Mouse (Mus musculus): ENCODE measurements around the gene Treh. TPM values are rescaled to one million over a fixed set of nuclear protein-coding genes. Genes with fewer than 3 reads are reported as not detected.

The Treh gene
- polyA plus RNA-seq, 1 experiment from 2014 or later = not detected

DNA sequence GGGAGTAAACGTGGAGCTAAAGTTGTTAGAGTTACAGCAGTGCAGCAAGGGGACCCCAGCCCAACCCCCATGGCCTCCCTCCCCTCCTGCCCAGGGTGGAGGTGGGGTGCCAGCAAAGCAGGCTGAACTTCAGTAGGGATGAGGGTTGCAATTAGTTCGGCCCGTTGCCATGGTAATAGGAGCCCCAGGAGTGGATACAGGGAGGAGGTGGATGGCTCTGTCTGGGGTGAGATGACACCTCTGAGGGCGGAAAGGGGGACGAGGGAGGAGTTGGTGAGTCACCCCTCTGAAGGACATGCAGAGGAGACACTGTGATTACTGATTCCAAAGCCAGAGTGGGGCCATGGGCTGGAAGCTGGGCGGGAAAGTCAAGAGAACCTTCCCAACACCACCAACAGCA, 35.9 kb downstream of the Treh start:
- Histone ChIP-seq H3K4me3 (ENCODE audit: low read depth, low read length) (peak overlapping the region; percentile 44), H3K9ac (peak overlapping the region; percentile 53), H3K4me2 (peak overlapping the region; percentile 70), H3K4me1 (ENCODE audit: insufficient read depth) (peaks cover 4% of the 10 kb centered on the region; the same call in 1 of the 2 replicates), H3K9me3 (ENCODE audit: low read depth, low read length) (no peaks in the 10 kb centered on the region), H3K27ac (ENCODE audit: low read depth) (no peak overlapping the region; the same call in 1 of the 2 replicates), H3K27me3 (ENCODE audit: insufficient read depth, low read length) (no peaks in the 10 kb centered on the region), H3K36me3 (ENCODE audit: insufficient read depth) (peaks cover 64% of the 10 kb centered on the region)
- no peak for TF ChIP-seq CTCF (IDR thresholded peaks at IDR 0.05; ENCODE audit: low read depth)
- WGBS = 18% methylated on average over 6 of the region's 6 CpGs
- DNase-seq (no peak), ATAC-seq (ENCODE audit: insufficient read depth) (peak; percentile 25)

DNA sequence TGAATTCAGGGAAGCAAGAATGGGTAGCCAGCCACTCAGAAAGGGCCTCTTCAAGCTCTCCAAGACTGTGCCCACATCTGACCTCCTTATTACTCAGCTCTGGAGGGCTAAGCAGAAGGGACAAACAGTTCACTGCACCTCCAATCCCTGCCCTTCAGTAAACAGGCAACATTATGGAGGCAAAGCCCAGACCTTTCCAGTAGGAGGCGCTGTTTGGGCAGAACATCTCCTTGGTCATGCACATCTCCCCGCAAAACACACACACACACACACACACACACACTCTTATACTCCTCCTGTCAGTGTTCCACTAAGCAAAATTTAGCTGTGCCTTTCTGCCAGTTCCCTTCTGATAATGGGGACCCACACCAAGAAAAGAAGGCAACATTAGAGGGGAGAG, 36.6 kb downstream of the Treh start:
- ATAC-seq (ENCODE audit: insufficient read depth) (no peak), DNase-seq (peak; percentile 63)
- H3K36me3 ChIP-seq (ENCODE audit: insufficient read depth) = peaks cover 64% of the 10 kb centered on the region
- peak; percentile 70 for TF ChIP-seq CTCF (IDR thresholded peaks at IDR 0.05; ENCODE audit: low read depth)
- no peak overlapping the region for H3K4me2 ChIP-seq
- H3K4me1 ChIP-seq (ENCODE audit: insufficient read depth) = peaks cover 4% of the 10 kb centered on the region; the same call in 1 of the 2 replicates
- H3K9me3 ChIP-seq (ENCODE audit: low read depth, low read length) = no peaks in the 10 kb centered on the region
- 67% methylated on average over 2 of the region's 2 CpGs for WGBS
- H3K27ac ChIP-seq (ENCODE audit: low read depth) = no peak overlapping the region
- no peak overlapping the region for H3K9ac ChIP-seq
- no peaks in the 10 kb centered on the region for H3K27me3 ChIP-seq (ENCODE audit: insufficient read depth, low read length)
- H3K4me3 ChIP-seq (ENCODE audit: low read depth, low read length) = no peak overlapping the region

DNA sequence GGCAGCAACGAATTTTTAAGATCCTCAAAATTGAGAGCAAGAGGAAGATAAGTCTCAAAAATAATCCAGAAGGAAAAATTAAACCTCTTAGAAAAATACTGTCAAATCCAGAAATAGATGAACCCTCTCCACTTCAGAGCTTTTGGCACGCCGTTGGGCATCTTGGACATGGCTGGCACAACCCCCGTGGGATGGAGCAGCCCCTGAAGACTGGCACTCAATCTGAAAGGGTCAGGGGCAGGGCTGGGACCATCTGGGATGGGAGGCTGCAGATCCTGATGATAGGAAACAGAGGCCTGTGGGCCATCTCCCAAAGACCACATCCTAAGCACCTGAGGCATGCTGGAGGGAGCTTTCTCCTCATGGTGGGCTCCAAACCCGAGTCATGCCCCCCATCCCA, 37.2 kb downstream of the Treh start:
- 69% methylated on average over 5 of the region's 5 CpGs for WGBS
- TF ChIP-seq CTCF (IDR thresholded peaks at IDR 0.05; ENCODE audit: low read depth) = no peak

DNA sequence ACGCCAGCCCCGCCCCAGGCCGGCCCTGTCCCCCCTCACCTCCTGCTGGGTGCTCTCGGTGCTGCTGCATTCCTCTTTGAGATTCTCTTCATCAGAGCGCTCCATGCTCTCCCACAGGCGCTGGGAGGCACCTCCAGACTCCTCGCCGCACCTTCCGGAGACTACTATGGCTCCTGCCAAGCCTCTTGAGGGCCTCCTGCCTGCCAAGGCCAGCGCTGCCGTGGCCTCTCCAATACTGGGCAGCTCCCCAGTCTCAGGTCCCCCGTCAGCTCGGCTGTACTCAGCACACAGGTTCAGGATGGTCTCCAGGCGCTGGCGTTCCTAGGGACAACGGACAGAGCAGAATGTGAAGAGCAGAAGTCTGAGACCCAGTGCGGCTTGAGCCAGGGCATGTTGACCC, 38.6 kb downstream of the Treh start:
- no peak for TF ChIP-seq CTCF (IDR thresholded peaks at IDR 0.05; ENCODE audit: low read depth)
- 66% methylated on average over 17 of the region's 17 CpGs for WGBS
- no peak overlapping the region for H3K4me3 ChIP-seq (ENCODE audit: low read depth, low read length)
- H3K27ac ChIP-seq (ENCODE audit: low read depth) = no peak overlapping the region
- no peaks in the 10 kb centered on the region for H3K27me3 ChIP-seq (ENCODE audit: insufficient read depth, low read length)
- peaks cover 68% of the 10 kb centered on the region for H3K36me3 ChIP-seq (ENCODE audit: insufficient read depth)
- peaks cover 4% of the 10 kb centered on the region; the same call in 1 of the 2 replicates for H3K4me1 ChIP-seq (ENCODE audit: insufficient read depth)
- no peak overlapping the region for H3K4me2 ChIP-seq
- DNase-seq = no peak
- H3K9me3 ChIP-seq (ENCODE audit: low read depth, low read length) = no peaks in the 10 kb centered on the region
- ATAC-seq (ENCODE audit: insufficient read depth) = no peak
- H3K9ac ChIP-seq = no peak overlapping the region

More for the DNA sequence above, 37.2 kb downstream of the Treh start:
- Histone ChIP-seq H3K4me2 (no peak overlapping the region), H3K9ac (no peak overlapping the region), H3K4me1 (ENCODE audit: insufficient read depth) (peaks cover 4% of the 10 kb centered on the region; the same call in 1 of the 2 replicates), H3K27ac (ENCODE audit: low read depth) (no peak overlapping the region), H3K36me3 (ENCODE audit: insufficient read depth) (peaks cover 64% of the 10 kb centered on the region), H3K27me3 (ENCODE audit: insufficient read depth, low read length) (no peaks in the 10 kb centered on the region), H3K9me3 (ENCODE audit: low read depth, low read length) (no peaks in the 10 kb centered on the region), H3K4me3 (ENCODE audit: low read depth, low read length) (no peak overlapping the region)
- ATAC-seq (ENCODE audit: insufficient read depth) (no peak), DNase-seq (no peak)

DNA sequence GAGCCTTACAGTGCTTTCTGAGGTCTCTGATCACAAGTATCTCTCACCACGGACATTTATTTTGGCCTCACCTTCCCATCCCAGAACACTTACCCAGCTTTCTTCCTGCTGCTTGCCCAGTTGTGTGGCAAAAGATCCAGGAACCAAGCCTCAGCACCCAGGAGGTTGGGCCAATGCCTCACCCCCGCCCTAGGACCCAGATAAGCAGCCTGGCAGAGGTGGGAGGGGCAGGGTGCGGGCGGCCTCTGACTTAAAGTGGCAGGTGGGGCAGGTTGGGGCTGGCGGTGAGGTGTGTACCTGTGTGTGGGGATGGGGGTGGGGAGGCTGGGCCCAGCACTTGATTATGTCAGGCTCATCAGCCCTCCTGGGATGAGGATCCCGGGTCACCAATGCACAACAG, 40.0 kb downstream of the Treh start:
- no peaks in the 10 kb centered on the region for H3K27me3 ChIP-seq (ENCODE audit: insufficient read depth, low read length)
- H3K27ac ChIP-seq (ENCODE audit: low read depth) = no peak overlapping the region
- ATAC-seq (ENCODE audit: insufficient read depth) = no peak
- H3K9ac ChIP-seq = no peak overlapping the region
- 71% methylated on average over 6 of the region's 6 CpGs for WGBS
- H3K4me3 ChIP-seq (ENCODE audit: low read depth, low read length) = no peak overlapping the region
- H3K36me3 ChIP-seq (ENCODE audit: insufficient read depth) = peaks cover 72% of the 10 kb centered on the region
- H3K4me1 ChIP-seq (ENCODE audit: insufficient read depth) = peaks cover 4% of the 10 kb centered on the region; the same call in 1 of the 2 replicates
- H3K9me3 ChIP-seq (ENCODE audit: low read depth, low read length) = no peaks in the 10 kb centered on the region
- H3K4me2 ChIP-seq = no peak overlapping the region
- no peak for TF ChIP-seq CTCF (IDR thresholded peaks at IDR 0.05; ENCODE audit: low read depth)
- no peak for DNase-seq

DNA sequence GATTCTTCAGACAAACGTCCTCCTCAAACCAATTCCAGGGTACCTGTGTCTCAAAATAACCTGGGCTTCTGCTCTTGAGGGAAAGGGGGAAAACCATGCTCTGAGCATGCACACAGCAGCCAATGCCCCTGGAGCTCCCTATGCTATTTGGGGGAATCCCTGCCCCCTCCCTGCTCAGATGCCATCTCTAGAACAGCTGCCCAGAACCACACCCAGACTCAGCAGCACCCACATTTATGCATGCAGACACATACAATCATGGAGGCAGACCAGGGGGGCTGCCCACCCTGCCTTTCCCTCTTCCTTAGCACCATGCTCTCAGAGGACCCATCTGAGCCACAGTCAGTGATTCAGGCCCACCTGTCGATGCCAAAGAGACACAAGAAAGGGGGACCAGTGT, 40.5 kb downstream of the Treh start:
- H3K9ac ChIP-seq = no peak overlapping the region
- no peaks in the 10 kb centered on the region for H3K9me3 ChIP-seq (ENCODE audit: low read depth, low read length)
- H3K4me3 ChIP-seq (ENCODE audit: low read depth, low read length) = no peak overlapping the region
- H3K27ac ChIP-seq (ENCODE audit: low read depth) = no peak overlapping the region
- 70% methylated on average over 2 of the region's 2 CpGs for WGBS
- ATAC-seq (ENCODE audit: insufficient read depth) (no peak), DNase-seq (no peak)
- H3K4me1 ChIP-seq (ENCODE audit: insufficient read depth) = peaks cover 4% of the 10 kb centered on the region; the same call in 1 of the 2 replicates
- no peak overlapping the region for H3K4me2 ChIP-seq
- no peak for TF ChIP-seq CTCF (IDR thresholded peaks at IDR 0.05; ENCODE audit: low read depth)
- peaks cover 72% of the 10 kb centered on the region for H3K36me3 ChIP-seq (ENCODE audit: insufficient read depth)
- H3K27me3 ChIP-seq (ENCODE audit: insufficient read depth, low read length) = no peaks in the 10 kb centered on the region

DNA sequence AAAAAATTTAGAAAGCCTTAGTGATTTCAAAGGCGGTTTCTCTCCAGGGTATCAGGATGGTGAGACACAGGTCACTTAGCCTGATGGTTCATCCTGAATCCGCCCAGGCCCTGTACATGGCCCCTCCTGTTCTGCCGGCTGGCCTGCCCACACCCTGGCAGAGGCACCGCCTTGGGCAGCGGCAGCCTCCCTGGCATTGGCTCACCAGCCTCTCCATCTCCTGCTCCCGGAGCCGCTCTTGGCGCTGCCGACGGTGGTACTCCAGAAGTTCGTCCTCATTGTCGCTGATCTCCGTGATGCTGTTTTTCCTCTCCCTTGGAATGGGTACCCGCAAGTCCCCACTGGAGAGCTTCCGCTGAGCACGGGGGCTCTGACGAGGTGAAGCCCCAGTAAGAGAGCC, 42.1 kb downstream of the Treh start:
- Histone ChIP-seq H3K4me1 (ENCODE audit: insufficient read depth) (peaks cover 4% of the 10 kb centered on the region; the same call in 1 of the 2 replicates), H3K4me2 (no peak overlapping the region), H3K9ac (no peak overlapping the region), H3K27me3 (ENCODE audit: insufficient read depth, low read length) (no peaks in the 10 kb centered on the region), H3K27ac (ENCODE audit: low read depth) (no peak overlapping the region), H3K36me3 (ENCODE audit: insufficient read depth) (peaks cover 72% of the 10 kb centered on the region), H3K9me3 (ENCODE audit: low read depth, low read length) (no peaks in the 10 kb centered on the region), H3K4me3 (ENCODE audit: low read depth, low read length) (no peak overlapping the region)
- TF ChIP-seq CTCF (IDR thresholded peaks at IDR 0.05; ENCODE audit: low read depth) = no peak
- WGBS = 83% methylated on average over 17 of the region's 17 CpGs
- ATAC-seq (ENCODE audit: insufficient read depth) (no peak), DNase-seq (no peak)

Measured in lung, embryonic 14.5 days (tissue).